Comparison of ENCODE assay signal across 18 mouse cellular contexts in genomic region chr19:55695418-55695817, GRCm38 (mm10).
"Had no signal": no experiment of that assay in that cellular context is flagged by ENCODE, and none has a peak within 500 bp of the region (broad histone marks: within the 10 kb centered on the region; RNA-seq: fewer than 3 reads in every experiment).

No protein-coding gene starts in this region.

- DNase-seq: kidney, adult 8-10 months; kidney, postnatal 10 days; kidney, postnatal 36 days; layer of hippocampus, postnatal 36 days; liver, embryonic 13.5 days; lung, adult 2 months; lung, postnatal 14 days; lung, postnatal 4 days; right cerebral cortex, adult 18-20 months; right cerebral cortex, postnatal 14 days; right cerebral cortex, postnatal 4 days; thymus, postnatal 25 days had no signal

- H3K27ac ChIP-seq: kidney, embryonic 15.5 days; left cerebral cortex, adult 2 months; liver, embryonic 13.5 days; midbrain, embryonic 12.5 days; neural tube, embryonic 12.5 days; neural tube, embryonic 15.5 days; stomach, postnatal 0 days had no signal

- H3K9me3 ChIP-seq: kidney, embryonic 15.5 days; liver, embryonic 13.5 days; midbrain, embryonic 12.5 days; neural tube, embryonic 12.5 days; neural tube, embryonic 15.5 days had no signal

- H3K4me2 ChIP-seq: kidney, embryonic 15.5 days; liver, embryonic 13.5 days; neural tube, embryonic 12.5 days; neural tube, embryonic 15.5 days had no signal

- H3K4me3 ChIP-seq: kidney, embryonic 15.5 days; left cerebral cortex, adult 2 months; liver, embryonic 13.5 days; midbrain, embryonic 12.5 days; neural tube, embryonic 12.5 days; neural tube, embryonic 15.5 days had no signal

- H3K36me3 ChIP-seq: kidney, embryonic 15.5 days; liver, embryonic 13.5 days; midbrain, embryonic 12.5 days; neural tube, embryonic 12.5 days; neural tube, embryonic 15.5 days had no signal

- H3K9ac ChIP-seq: kidney, embryonic 15.5 days; liver, embryonic 13.5 days; midbrain, embryonic 12.5 days; neural tube, embryonic 12.5 days; neural tube, embryonic 15.5 days had no signal
